Mouse (Mus musculus): ENCODE measurements at regions not wholly inside any gene's neighbourhood (a gene's known extent, or its start where the extent isn't known, plus 50 kb on each side); places are given as distances from the start of the nearest gene placed in this dataset.

- DNase-seq (ENCODE audit: extremely low read depth, low read depth), result no peak
These were observed 58.8 kb upstream of the Fut8 start for GRCm38 (mm10) chr12:77179138-77179537.

- DNase-seq (ENCODE audit: extremely low read depth, low read depth), result no peak
These were observed 59.9 kb upstream of the Fut8 start for GRCm38 (mm10) chr12:77177811-77178578.

GRCm38 (mm10) chr12:77177303-77177702, 60.6 kb upstream of the Fut8 start:
- no peak for DNase-seq (ENCODE audit: extremely low read depth, low read depth)

GRCm38 (mm10) chr12:77174032-77174431, 63.9 kb upstream of the Fut8 start:
- no peak for DNase-seq (ENCODE audit: extremely low read depth, low read depth)

GRCm38 (mm10) chr12:77172540-77172939, 65.4 kb upstream of the Fut8 start:
- DNase-seq (ENCODE audit: extremely low read depth, low read depth), result no peak

- no peak for DNase-seq (ENCODE audit: extremely low read depth, low read depth)
These were observed 67.7 kb upstream of the Fut8 start for GRCm38 (mm10) chr12:77170257-77170656.

- DNase-seq (ENCODE audit: extremely low read depth, low read depth), result no peak
These were observed 69.6 kb upstream of the Fut8 start for GRCm38 (mm10) chr12:77168367-77168766.

- no peak for DNase-seq (ENCODE audit: extremely low read depth, low read depth)
These were observed 81.2 kb upstream of the Fut8 start for GRCm38 (mm10) chr12:77156698-77157097.

- no peak for DNase-seq (ENCODE audit: extremely low read depth, low read depth)
These were observed 82.3 kb upstream of the Fut8 start for GRCm38 (mm10) chr12:77155626-77156025.

GRCm38 (mm10) chr12:77151471-77151870, 86.5 kb upstream of the Fut8 start:
- no peak for DNase-seq (ENCODE audit: extremely low read depth, low read depth)

- DNase-seq (ENCODE audit: extremely low read depth, low read depth), result no peak
These were observed 88.1 kb upstream of the Fut8 start for GRCm38 (mm10) chr12:77149835-77150234.

GRCm38 (mm10) chr12:77148146-77148545, 89.8 kb upstream of the Fut8 start:
- DNase-seq (ENCODE audit: extremely low read depth, low read depth), result no peak

- no peak for DNase-seq (ENCODE audit: extremely low read depth, low read depth)
These were observed 94.0 kb upstream of the Fut8 start for GRCm38 (mm10) chr12:77143958-77144357.

- DNase-seq (ENCODE audit: extremely low read depth, low read depth), result no peak
These were observed 94.4 kb upstream of the Fut8 start for GRCm38 (mm10) chr12:77143521-77143920.

- DNase-seq (ENCODE audit: extremely low read depth, low read depth), result no peak
These were observed 94.8 kb upstream of the Fut8 start for GRCm38 (mm10) chr12:77143105-77143504.

- DNase-seq (ENCODE audit: extremely low read depth, low read depth), result no peak
These were observed 95.7 kb upstream of the Fut8 start for GRCm38 (mm10) chr12:77142224-77142623.

GRCm38 (mm10) chr12:77141260-77142201, 96.4 kb upstream of the Fut8 start:
- DNase-seq (ENCODE audit: extremely low read depth, low read depth), result no peak

- no peak for DNase-seq (ENCODE audit: extremely low read depth, low read depth)
These were observed 97.3 kb upstream of the Fut8 start for GRCm38 (mm10) chr12:77140656-77141055.

- no peak for DNase-seq (ENCODE audit: extremely low read depth, low read depth)
These were observed 97.8 kb upstream of the Fut8 start for GRCm38 (mm10) chr12:77140141-77140540.

- no peak for DNase-seq (ENCODE audit: extremely low read depth, low read depth)
These were observed 98.2 kb upstream of the Fut8 start for GRCm38 (mm10) chr12:77139718-77140117.

GRCm38 (mm10) chr12:77138506-77139201, 99.3 kb upstream of the Fut8 start:
- DNase-seq (ENCODE audit: extremely low read depth, low read depth), result no peak

Measured in MEL-GATA-1-ER (cell line).